Mouse (Mus musculus) CD8-positive naive resting alpha-beta T cell, adult 2 months (primary cell): ENCODE results near the gene Dgat2.
A peak's percentile ranks its signal among the peaks of the same experiment; 100 is the strongest.

Source experiments
- DNase-seq, 2 experiments: peaks; one replicate each; pipeline ENCODE4 v3.0.0; 2022; ENCODE audit warnings: low read depth in 2 of 2, low spot score in 2 of 2

Dgat2 gene

GRCm38 (mm10) chr7:99193926-99194325, 11.4 kb upstream of the Dgat2 start:
- no peak for DNase-seq

DNA sequence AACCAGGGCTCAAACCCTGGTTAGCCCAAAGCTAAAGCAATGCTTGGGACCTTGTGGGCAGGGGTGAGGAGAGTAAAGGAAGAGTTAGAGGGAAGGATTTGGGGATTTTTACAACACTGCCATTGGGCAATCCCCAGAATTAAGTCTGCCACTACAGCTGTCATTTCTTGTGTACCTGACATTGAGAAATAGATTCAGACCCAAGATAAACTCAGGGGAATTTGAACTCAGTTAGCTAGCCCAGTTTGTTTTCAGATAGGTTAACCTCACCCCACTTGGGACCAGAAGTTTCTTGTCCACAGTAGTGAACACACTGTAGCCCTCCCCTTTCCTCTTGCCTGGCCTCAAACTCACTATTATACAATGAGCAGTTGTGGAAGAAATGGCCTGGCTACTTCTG, 8.9 kb upstream of the Dgat2 start:
- DNase-seq: no peak

DNA sequence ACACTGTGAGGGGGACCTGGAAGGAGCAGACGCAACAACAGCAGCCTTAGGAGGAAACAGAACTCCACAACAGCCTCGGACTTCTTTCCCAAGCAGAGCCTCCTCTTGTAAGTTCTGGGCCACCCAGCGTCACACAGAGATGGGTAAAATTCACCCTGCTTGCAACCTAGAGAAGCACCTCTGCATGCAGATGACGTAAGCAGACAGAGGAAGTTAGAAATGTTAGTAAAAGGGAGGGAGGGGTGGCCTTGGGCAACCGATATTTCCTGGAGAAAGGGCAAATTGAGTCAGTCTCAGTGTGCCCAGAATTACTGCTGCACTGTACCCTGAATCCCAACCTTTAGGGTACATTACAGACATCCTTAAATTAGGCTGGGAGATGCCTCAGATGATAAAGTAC, 7.4 kb upstream of the Dgat2 start:
- no peak for DNase-seq

GRCm38 (mm10) chr7:99188630-99189029, 6.1 kb upstream of the Dgat2 start:
- no peak for DNase-seq

DNA sequence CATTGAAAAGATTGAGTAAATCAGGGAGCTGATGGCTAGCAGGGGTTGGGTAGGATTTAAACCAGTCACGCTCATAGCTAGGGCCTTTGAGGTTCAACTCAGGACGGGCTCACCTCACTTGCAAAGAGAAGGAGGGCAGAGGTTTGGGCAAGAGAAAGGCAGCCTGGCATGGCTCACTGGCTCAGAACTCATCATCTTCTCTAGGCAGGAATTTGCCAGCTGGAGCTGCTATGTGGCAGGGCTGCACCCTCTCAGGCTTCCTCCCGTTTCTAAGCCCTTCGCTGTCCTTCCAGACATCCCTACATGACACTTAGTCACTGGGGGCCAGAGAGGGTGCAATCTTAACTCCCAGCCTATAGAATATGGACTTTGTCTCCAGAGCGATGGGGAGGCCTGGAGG, 4.9 kb upstream of the Dgat2 start:
- DNase-seq: no peak

DNA sequence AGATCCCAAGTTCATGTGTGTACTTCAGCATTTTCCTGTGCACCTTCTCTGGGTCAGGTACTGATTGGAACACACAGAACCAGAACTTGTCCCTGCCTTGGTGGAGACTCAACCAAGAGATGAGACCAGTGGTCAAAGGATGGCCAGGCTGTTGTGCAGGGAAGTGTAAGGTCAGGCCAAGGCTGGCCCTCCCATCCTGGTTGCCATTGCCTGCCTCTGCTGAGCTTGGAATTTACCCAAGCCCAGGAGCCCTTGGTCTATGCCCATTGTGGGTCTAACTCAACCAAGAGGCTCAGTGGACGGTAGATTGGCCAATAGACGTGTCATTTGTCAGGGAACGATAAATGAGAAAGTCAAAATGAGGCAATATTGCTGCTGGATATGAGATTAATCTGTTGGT, 2.9 kb upstream of the Dgat2 start:
- DNase-seq: no peak

DNA sequence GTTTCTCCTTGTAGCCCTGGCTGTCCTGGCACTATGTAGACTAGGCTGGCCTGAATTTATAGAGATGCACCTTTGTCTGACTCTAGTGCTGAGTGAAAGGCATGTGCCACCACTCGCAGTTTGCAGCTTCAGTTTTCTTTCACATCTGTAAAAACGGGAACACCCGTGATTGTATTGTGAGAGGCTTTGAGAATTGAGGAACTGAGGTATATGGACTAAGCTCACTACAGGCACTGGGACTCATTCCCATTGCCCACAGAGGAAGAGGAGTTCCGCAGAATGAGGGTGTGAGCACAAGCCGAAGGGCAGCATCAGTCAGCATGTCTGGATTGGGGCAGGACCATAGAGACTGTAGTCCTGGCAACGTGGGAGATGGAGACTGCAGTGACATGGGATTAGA, 1.2 kb upstream of the Dgat2 start:
- DNase-seq: no peak

DNA sequence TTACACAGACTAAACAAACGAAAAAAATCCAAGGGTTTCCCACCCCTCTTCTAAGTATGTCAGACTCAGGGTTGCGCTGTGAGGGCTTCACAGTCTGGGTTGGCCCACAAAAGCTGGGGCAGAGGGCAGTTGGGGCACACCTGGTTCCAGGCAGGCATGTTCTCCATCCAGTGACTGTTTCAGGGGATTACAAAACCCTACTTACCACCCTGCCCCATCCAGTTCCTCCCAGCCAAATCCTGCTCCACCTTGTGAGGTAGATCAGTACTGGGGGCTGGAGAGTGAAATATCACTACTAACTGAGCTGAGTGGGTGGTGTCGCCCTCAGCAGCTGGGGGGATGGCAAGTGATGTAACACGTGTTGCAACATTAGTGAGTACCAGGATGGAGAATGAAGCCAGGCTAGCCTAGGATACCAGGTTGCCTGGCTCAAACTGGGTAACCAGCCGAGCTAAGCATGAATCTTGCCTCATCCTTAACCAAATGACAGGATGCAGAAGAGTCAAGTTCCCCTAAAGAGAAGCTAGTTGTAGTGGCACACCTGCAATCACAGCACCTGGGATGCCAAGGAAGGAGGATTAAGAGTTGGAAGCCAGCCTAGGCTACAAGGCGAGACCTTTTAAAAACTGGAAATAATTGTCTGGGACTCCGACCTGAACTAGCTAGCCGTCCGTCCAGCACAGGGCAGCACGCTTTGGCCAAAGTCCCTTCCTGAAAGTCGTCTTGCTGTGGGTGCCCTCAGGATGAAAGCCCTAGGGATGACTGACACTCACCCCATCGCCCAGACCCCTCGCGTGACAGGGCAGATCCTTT, 694 bp downstream of the Dgat2 start:
- peak in 1 of 2 experiments; percentile 11 for DNase-seq

DNA sequence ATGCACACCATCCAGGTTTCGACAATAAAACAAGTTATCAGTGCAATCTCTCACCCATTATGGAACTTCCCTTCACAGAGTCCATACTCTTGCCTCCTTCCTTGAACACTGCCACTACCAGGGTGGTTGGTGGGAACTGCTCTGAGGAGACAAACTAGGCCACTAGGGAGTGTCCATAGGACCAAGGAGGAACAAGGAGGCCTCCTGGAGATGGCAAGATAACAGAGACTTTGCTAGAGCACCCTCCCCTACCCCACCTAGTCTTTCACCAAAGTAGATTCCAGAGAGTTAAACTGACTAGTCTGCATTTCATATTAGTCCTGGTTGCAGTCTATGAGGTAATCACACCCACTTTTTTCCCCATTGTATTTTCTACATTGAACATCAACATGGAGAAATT, 2.4 kb downstream of the Dgat2 start:
- no peak for DNase-seq

- DNase-seq: no peak
Measured at GRCm38 (mm10) chr7:99179271-99179670, 3.2 kb downstream of the Dgat2 start.

DNA sequence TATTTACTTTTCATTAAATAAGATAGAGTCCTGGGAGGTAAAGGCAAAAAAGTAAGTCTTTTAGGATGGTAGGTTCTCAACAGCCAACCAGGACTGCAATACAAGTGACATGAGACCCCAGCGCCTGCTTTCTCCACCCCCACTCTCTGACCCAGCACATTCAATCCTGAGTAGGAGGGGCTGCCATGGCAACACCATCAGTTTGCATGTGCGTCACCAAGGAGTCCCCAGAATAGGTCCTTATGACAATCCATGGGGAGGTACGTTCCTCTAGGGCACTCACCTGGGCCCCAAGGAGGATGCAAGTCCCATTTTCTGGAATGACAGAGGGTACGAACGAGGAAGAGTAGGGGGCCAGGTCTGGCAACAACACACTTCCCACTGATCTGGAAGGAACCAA, 5.1 kb downstream of the Dgat2 start:
- no peak for DNase-seq

DNA sequence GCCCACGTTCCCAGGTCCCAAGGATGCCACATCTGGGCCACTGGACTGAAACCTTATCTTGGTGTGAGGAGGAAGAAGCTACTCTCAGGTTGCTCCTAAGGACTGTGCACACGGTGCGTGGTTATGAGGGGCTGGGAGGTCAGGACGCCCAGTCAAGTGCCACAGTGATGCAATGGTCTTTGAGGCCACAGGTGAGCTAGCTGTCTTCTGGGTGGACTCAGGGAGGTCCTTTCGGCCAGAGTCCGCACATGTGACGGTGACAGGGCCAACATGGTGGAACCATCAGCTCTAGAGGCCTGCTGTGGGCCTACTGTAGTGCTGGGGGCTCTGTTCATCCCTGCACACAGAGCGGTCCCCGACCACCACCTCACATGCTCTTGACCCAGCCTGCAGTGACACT, 6.9 kb downstream of the Dgat2 start:
- DNase-seq: no peak

DNA sequence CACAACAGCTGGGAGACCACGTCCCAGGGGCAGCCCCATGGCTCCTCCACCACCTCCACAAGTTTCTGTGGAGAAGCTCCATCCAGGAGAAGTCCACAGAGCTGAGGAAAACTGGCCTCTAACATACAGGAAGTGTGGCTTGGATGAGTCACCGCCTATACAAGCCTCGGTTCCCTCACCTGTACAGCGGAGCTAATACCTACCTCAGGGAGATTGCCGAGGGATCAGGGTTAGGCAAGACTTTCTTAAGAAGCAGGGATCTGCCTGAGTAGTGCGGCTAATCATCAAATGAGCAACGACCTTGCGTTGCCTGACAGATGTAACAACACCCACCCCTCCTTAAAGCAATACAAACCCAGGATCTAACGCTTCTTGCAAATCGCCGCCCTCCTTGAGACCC, 7.4 kb downstream of the Dgat2 start:
- no peak for DNase-seq

DNA sequence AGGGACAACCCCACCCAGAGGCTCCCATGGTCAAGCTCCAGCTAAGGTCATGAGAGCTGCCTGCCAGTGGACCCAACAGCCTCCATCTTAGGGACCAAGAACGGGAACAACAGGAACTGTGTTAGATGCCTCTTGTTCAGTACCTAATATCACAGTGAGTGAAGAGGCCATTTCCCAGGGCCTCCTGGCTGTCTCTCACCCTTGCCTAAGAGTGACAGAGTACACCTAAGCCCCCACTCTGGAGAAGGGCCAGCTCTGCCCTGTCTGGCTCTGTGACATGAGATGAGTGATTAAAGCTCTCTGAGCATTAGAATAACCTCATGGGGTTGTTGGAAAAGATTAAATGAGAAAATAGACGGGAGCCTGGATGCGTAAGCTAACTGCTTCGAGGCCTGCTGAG, 8.5 kb downstream of the Dgat2 start:
- DNase-seq: no peak

GRCm38 (mm10) chr7:99172898-99173297, 9.6 kb downstream of the Dgat2 start:
- no peak for DNase-seq

DNA sequence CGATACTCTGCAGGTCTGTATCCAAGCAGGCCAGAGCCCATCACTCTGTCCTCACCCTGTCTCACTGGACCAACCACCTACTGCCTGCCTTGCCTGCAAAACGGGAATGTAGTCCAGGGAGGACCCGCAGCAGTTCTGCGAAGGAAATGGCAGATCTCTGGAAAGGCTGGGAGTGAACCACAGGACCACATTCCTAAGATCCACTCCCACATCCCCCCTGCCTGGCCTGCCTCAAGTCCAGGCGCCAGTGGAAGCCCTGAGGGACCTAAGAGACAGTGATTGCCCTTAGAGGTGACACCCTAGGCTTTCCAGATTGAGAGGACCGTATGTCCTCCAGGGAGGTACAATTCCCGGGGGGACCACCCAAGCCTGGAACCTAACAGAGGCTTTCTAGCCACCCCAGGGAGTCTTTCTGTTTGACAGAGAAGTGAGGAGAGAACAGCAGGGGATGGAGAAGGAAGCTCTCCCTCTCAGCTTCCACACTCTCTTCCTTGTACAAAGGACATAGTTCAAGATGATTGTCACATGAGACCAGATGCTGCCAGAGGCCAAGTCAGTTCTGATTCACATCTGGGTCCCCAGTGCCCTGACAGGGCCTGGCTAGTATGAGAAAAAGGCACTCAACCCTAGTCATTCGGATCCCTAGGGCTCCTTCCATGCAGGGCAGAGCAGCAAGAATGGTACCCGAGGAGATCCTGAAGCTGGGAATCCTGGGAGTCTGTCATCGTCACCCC, 10.6 kb downstream of the Dgat2 start:
- no peak for DNase-seq

DNA sequence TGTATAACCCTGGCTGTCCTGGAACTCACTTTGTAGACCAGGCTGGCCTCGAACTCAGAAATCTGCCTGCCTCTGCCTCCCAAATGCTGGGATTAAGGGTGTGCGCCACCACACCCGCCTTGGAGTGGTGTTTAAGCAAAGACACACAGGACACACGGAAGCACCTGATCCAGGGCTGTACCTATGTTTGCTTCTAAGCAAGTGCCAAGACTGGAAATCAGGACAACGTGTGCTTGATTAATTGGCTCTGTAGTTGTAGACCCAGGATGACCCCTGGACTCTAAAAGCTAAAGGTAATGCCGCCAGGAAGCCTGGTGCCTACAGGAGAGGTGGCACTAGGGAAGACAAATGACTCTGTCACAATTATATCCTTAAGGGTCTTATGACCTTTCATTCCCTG, 12.0 kb downstream of the Dgat2 start:
- DNase-seq: no peak

- no peak for DNase-seq
Measured at GRCm38 (mm10) chr7:99169717-99170403, 12.7 kb downstream of the Dgat2 start.

DNA sequence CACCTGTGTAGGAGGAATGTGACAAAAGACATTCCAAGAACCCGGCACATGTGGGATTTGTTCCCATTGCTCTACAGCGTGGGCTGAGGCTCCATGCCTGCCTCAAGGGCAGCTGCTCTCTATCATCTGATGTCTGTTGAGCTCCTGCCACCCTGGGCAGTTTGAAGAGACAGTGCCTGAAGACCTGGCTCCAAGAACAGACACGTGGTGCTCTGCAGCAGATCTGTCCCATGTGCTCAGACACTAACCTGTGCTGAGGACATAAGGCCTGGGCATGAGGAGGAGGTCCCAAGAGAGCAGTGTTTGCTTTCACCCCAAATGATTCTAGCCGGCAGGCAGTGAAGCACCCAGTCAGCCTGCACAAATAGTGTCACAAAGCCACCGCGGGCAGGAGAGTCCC, 13.8 kb downstream of the Dgat2 start:
- no peak for DNase-seq

GRCm38 (mm10) chr7:99167939-99168338, 14.6 kb downstream of the Dgat2 start:
- no peak for DNase-seq

- DNase-seq: no peak
Measured at GRCm38 (mm10) chr7:99166159-99166558, 16.4 kb downstream of the Dgat2 start.

DNA sequence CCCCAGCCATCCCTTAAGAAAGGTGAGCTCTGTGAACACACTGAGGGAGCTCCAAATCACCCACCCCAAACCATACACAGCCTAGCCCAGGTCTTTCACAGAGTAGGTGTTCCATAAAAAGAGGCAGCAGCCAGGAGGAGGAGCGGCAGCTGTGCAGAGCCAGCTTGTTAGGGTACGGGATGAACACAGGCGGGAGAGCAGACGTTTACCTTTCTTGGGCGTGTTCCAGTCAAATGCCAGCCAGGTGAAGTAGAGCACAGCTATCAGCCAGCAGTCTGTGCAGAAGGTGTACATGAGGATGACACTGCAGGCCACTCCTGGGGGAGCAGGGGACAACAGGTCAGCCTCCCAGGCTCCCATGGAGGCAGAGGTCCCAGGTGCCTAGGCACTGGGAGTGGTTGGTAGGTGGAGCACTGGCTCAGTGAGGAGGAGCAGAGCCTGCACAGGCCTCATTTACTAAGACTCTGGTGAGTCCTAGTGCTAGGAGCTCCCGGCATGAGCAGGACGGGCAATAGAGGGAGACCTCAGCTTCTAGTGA, 17.6 kb downstream of the Dgat2 start:
- no peak for DNase-seq
